Mouse (Mus musculus): ENCODE data around the gene Parva.

GRCm38 (mm10) chr7:112561504-112561903 lies 134.2 kb downstream of the Parva start:
- no peak for TF ChIP-seq CTCF (conservative IDR thresholded peaks at IDR 0.05; ENCODE audit: low read length)
- no peak for TF ChIP-seq POU5F1 (IDR thresholded peaks at IDR 0.05; ENCODE audit: borderline replicate concordance, low read length)
- TF ChIP-seq NANOG (IDR thresholded peaks at IDR 0.05; ENCODE audit: borderline replicate concordance, low read length), result no peak
